Mouse (Mus musculus) bone marrow, adult 2 months (tissue): ENCODE measurements around the gene Sipa1l2.

Source experiments
- CTCF ChIP-seq: fragments of 200-500 bp; IDR thresholded peaks from 2 replicates; pipeline ENCODE4 v1.5.1; 2011; ENCODE audit warnings: low read length, control low read depth; ENCODE audit not compliant: control insufficient read depth, insufficient read depth
- POLR2A ChIP-seq: fragments of 200-500 bp; IDR thresholded peaks from 2 replicates; pipeline ENCODE4 v1.6.1; 2011; ENCODE audit warnings: low read depth, mild to moderate bottlenecking, control low read depth, low read length, borderline replicate concordance; ENCODE audit not compliant: control insufficient read depth

- TF ChIP-seq CTCF = no peak
- TF ChIP-seq POLR2A = no peak
Measured at GRCm38 (mm10) chr8:125391685-125392084, 177.9 kb downstream of the Sipa1l2 start.
